In genomic region chr11:118203469-118203868, GRCm38 (mm10) we compare ENCODE assay signal across 10 mouse cellular contexts. TPM values are rescaled to one million over a fixed set of nuclear protein-coding genes. Genes with fewer than 3 reads are reported as not detected.
DNase-seq lines count a peak whose midpoint lies in the region; ATAC-seq and TF ChIP-seq lines count a peak whose summit lies in the region.
"Had no signal": no experiment of that assay in that cellular context is flagged by ENCODE, and none has a peak within 500 bp of the region (broad histone marks: within the 10 kb centered on the region; RNA-seq: fewer than 3 reads in every experiment).

No protein-coding gene starts in this region.

- no peak for ATAC-seq in stomach, embryonic 14.5 days (ENCODE audit: insufficient number of reproducible peaks, insufficient read depth, low FRiP score, low read depth)
- ATAC-seq in stomach, postnatal 0 days (ENCODE audit: low FRiP score, low TSS enrichment), result no peak
- ATAC-seq in limb, embryonic 12.5 days (ENCODE audit: insufficient number of reproducible peaks, insufficient read depth, low FRiP score, low TSS enrichment, low read depth), result no peak

- no peak for TF ChIP-seq EP300 in stomach, postnatal 0 days (optimal IDR thresholded peaks at IDR 0.05)

- no peak for TF ChIP-seq CTCF in stomach, postnatal 0 days (IDR thresholded peaks at IDR 0.05; ENCODE audit: low read depth)

- peaks cover 87% of the 10 kb centered on the region for H3K4me1 ChIP-seq in heart, embryonic 10.5 days
- peaks cover 59% of the 10 kb centered on the region for H3K4me1 ChIP-seq in stomach, embryonic 14.5 days (ENCODE audit: control insufficient read depth, insufficient read depth, low read length)
- peaks cover 26% of the 10 kb centered on the region for H3K4me1 ChIP-seq in stomach, postnatal 0 days (replicated peaks; ENCODE audit: control insufficient read depth, insufficient read depth)
- peaks cover 78% of the 10 kb centered on the region for H3K4me1 ChIP-seq in limb, embryonic 12.5 days (replicated peaks)

- no peak for DNase-seq in heart, embryonic 10.5 days (ENCODE audit: low spot score)
- DNase-seq in heart, adult 18-20 months, result no peak
- DNase-seq in stomach, postnatal 0 days (ENCODE audit: low spot score), result no peak
- DNase-seq in thymus, postnatal 25 days, result peak; percentile 36
- no peak for DNase-seq in urinary bladder, postnatal 36 days (ENCODE audit: low spot score in 2 of 2)
- no peak for DNase-seq in adrenal gland, adult 2 months
- DNase-seq: adrenal gland, postnatal 36 days; kidney, postnatal 14 days had no signal

- H3K27me3 ChIP-seq in heart, embryonic 10.5 days (ENCODE audit: insufficient read depth, poor library complexity, severe bottlenecking), result no peaks in the 10 kb centered on the region
- H3K27me3 ChIP-seq in stomach, embryonic 14.5 days (ENCODE audit: control insufficient read depth, insufficient read depth, low read length), result no peaks in the 10 kb centered on the region
- no peaks in the 10 kb centered on the region for H3K27me3 ChIP-seq in stomach, postnatal 0 days (ENCODE audit: control insufficient read depth, insufficient read depth, low read length)
- H3K27me3 ChIP-seq in limb, embryonic 12.5 days, result no peaks in the 10 kb centered on the region

- peak overlapping the region; percentile 52; the same call in 1 of the 2 replicates for H3K4me3 ChIP-seq in heart, embryonic 10.5 days
- H3K4me3 ChIP-seq in stomach, embryonic 14.5 days (ENCODE audit: low read depth, low read length), result no peak overlapping the region
- H3K4me3 ChIP-seq in stomach, postnatal 0 days (ENCODE audit: low read depth, low read length), result no peak overlapping the region
- H3K4me3 ChIP-seq in limb, embryonic 12.5 days (replicated peaks), result no peak overlapping the region

- no peaks in the 10 kb centered on the region for H3K36me3 ChIP-seq in heart, embryonic 10.5 days
- H3K36me3 ChIP-seq in stomach, embryonic 14.5 days (ENCODE audit: control insufficient read depth, insufficient read depth, low read length), result no peaks in the 10 kb centered on the region
- H3K36me3 ChIP-seq in stomach, postnatal 0 days (ENCODE audit: control insufficient read depth, insufficient read depth, low read length), result no peaks in the 10 kb centered on the region
- no peaks in the 10 kb centered on the region for H3K36me3 ChIP-seq in limb, embryonic 12.5 days

- peak overlapping the region; percentile 80 for H3K27ac ChIP-seq in heart, embryonic 10.5 days
- peak overlapping the region; percentile 84; the same call in 1 of the 2 replicates for H3K27ac ChIP-seq in stomach, embryonic 14.5 days (ENCODE audit: low read length)
- H3K27ac ChIP-seq in stomach, postnatal 0 days (replicated peaks), result no peak overlapping the region; the same call in 1 of the 2 replicates
- no peak overlapping the region for H3K27ac ChIP-seq in limb, embryonic 12.5 days

- H3K4me2 ChIP-seq in stomach, embryonic 14.5 days (replicated peaks; ENCODE audit: low read depth, low read length), result no peak overlapping the region
- H3K4me2 ChIP-seq in stomach, postnatal 0 days (replicated peaks; ENCODE audit: low read depth), result no peak overlapping the region
- peak overlapping the region; percentile 66; the same call in 1 of the 2 replicates for H3K4me2 ChIP-seq in limb, embryonic 12.5 days

- no peaks in the 10 kb centered on the region for H3K9me3 ChIP-seq in heart, embryonic 10.5 days
- H3K9me3 ChIP-seq in stomach, embryonic 14.5 days (ENCODE audit: control insufficient read depth, low read depth, low read length), result no peaks in the 10 kb centered on the region
- H3K9me3 ChIP-seq in stomach, postnatal 0 days (ENCODE audit: control insufficient read depth, low read length), result no peaks in the 10 kb centered on the region
- no peaks in the 10 kb centered on the region for H3K9me3 ChIP-seq in limb, embryonic 12.5 days

- 58% methylated on average over 6 of the region's 6 CpGs for WGBS in heart, embryonic 10.5 days
- WGBS in stomach, embryonic 14.5 days, result 85% methylated on average over 6 of the region's 6 CpGs
- WGBS in stomach, postnatal 0 days, result 94% methylated on average over 6 of the region's 6 CpGs
- WGBS in limb, embryonic 12.5 days, result 83% methylated on average over 6 of the region's 6 CpGs

- no peak overlapping the region for H3K9ac ChIP-seq in stomach, embryonic 14.5 days (replicated peaks; ENCODE audit: low read depth, low read length)
- H3K9ac ChIP-seq in stomach, postnatal 0 days (ENCODE audit: low read length), result no peak overlapping the region
- no peak overlapping the region for H3K9ac ChIP-seq in limb, embryonic 12.5 days (replicated peaks)

RNA-seq across cellular contexts. Expression of gene Cyth1, which starts 44.9 kb away (rescaled TPM):
- 15.5 and 15.6 TPM in 2 replicates for polyA plus RNA-seq in heart, embryonic 10.5 days (2016; fragmentation: Nextera tagmentation; extraction: Ambion mirVana)
- 10 to 100 TPM; 54.1 to 63.2 TPM for total RNA-seq in heart, adult 18-20 months (2021)
- 10.6 and 10.8 TPM in 2 replicates for polyA plus RNA-seq in stomach, embryonic 14.5 days (2014; fragmentation: Nextera tagmentation; extraction: Ambion mirVana)
- 13.1 and 13.3 TPM in 2 replicates for polyA plus RNA-seq in stomach, postnatal 0 days (2015; fragmentation: Nextera tagmentation; extraction: Ambion mirVana)
- polyA plus RNA-seq in limb, embryonic 12.5 days (2016; fragmentation: Nextera tagmentation; extraction: Ambion mirVana), result 24.5 and 26.3 TPM in 2 replicates
- total RNA-seq in adrenal gland, adult 2 months (2021), result 10 to 100 TPM; 28.9 to 34.0 TPM
- polyA plus RNA-seq in adrenal gland, adult 2 months (2012; rRNA removed), result 13.8 and 16.1 TPM in 2 replicates

Comparison
In these comparisons a context has a peak if more than half of its experiments do, and no peak if none do; other contexts are left out.
1. H3K27ac ChIP-seq: peak in heart, embryonic 10.5 days (single experiment) and stomach, embryonic 14.5 days (single experiment); none in stomach, postnatal 0 days (single experiment) and limb, embryonic 12.5 days (single experiment).